Mouse (Mus musculus): ENCODE results near the gene Hmgn3.

- TF ChIP-seq CTCF (IDR thresholded peaks at IDR 0.05; ENCODE audit: borderline replicate concordance, extremely low read depth, insufficient read depth, insufficient read length) = no peak
- TF ChIP-seq POLR2A (IDR thresholded peaks at IDR 0.05; ENCODE audit: borderline replicate concordance, extremely low read depth, insufficient read depth, insufficient read length, poor library complexity, severe bottlenecking) = no peak
These were observed 49.3 kb upstream of the Hmgn3 start for GRCm38 (mm10) chr9:83195765-83196164.
